Mouse (Mus musculus) neural tube, embryonic 13.5 days (tissue): Measurements from ENCODE around the gene Brca1. TPM values are rescaled to one million over a fixed set of nuclear protein-coding genes. Genes with fewer than 3 reads are reported as not detected.
"Not testable (repeated sequence)": the region's sequence is repeated elsewhere in the genome, so short reads cannot be mapped to it uniquely, and the experiment has no call there.

ENCODE experiments used
- ATAC-seq: fragments of 200-750 bp; cut with Nextera tagmentation; 2 replicates; pipeline ENCODE4 v1.8.0; 2017; ENCODE audit warnings: low read depth, mild to moderate bottlenecking, moderate TSS enrichment, moderate library complexity
- H3K27ac ChIP-seq: fragments of 300-500 bp; sonication (generic); replicated peaks from 2 replicates; pipeline ENCODE4 v1.5.1; 2015; ENCODE audit warnings: moderate library complexity, mild to moderate bottlenecking, inconsistent platforms
- H3K27me3 ChIP-seq: fragments of 300-500 bp; sonication (generic); 2 replicates; pipeline ENCODE4 v1.6.1; 2015; ENCODE audit warnings: mild to moderate bottlenecking, inconsistent platforms
- H3K36me3 ChIP-seq: fragments of 300-500 bp; sonication (generic); 2 replicates; pipeline ENCODE4 v1.6.1; 2015; ENCODE audit warnings: mild to moderate bottlenecking, inconsistent platforms
- H3K4me1 ChIP-seq: fragments of 300-500 bp; sonication (generic); replicated peaks from 2 replicates; pipeline ENCODE4 v1.6.1; 2015; ENCODE audit warnings: inconsistent platforms
- H3K4me2 ChIP-seq: fragments of 300-500 bp; sonication (generic); 2 replicates; pipeline ENCODE4 v1.6.1; 2015; ENCODE audit warnings: inconsistent platforms, mild to moderate bottlenecking, moderate library complexity
- H3K4me3 ChIP-seq: fragments of 300-500 bp; sonication (generic); 2 replicates; pipeline ENCODE4 v1.5.1; 2015; ENCODE audit warnings: mild to moderate bottlenecking, inconsistent platforms
- H3K9ac ChIP-seq: fragments of 300-500 bp; sonication (generic); 2 replicates; pipeline ENCODE4 v1.6.1; 2015; ENCODE audit warnings: moderate library complexity, mild to moderate bottlenecking, inconsistent platforms
- H3K9me3 ChIP-seq: fragments of 300-500 bp; sonication (generic); 2 replicates; pipeline ENCODE4 v1.6.1; 2016; ENCODE audit warnings: inconsistent platforms
- WGBS: fragments of 180-500 bp; shearing (Covaris S2); methylation state at CpG from one replicate; pipeline ENCODE4 v1.1.7; 2015; 5-methylcytosine and 5-hydroxymethylcytosine counted together
- polyA plus RNA-seq: library from polyadenylated mRNA; unstranded; fragments of >200 nt; fragmentation: Nextera tagmentation; extraction: Ambion mirVana; gene quantifications from 2 replicates; pipeline ENCODE4 v1.2.1, GENCODE M21; 2015

The Brca1 gene
- polyA plus RNA-seq, 1 experiment from 2014 or later: 3.0 TPM

DNA sequence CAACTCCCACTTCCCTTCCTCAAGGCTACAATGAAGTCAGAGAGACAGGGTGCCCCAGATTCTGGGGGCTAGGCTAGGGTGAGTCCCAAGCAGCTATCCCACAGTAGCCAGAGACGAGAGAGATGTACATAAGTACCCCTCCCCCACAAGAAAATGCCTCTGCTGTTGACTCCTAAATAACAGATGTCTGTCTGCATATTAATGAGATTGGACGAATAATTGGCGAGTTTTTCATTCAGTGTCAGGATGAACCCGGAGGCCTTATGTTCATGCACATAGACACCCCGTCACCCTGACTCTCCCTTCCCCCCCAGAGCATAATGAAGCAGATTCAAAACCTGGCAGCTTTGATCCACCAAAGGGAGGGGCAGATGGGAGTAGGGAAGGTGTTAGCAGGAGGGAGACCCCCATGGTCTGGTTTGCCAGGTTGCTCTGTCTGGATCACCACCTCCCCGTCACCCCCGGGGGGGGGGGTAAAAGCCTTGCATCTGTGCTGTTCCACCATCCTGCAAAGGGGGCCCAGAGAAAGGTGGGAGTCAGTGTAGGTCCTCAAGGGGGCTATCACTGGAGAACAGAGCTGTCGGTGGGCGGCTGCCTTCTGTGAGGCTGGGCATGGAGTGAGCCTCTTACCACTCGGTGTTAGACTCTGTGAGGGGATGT, 74.1 kb downstream of the Brca1 start:
- no peak overlapping the region for H3K4me3 ChIP-seq
- no peak overlapping the region for H3K4me2 ChIP-seq
- 13% methylated on average over 10 of the region's 10 CpGs for WGBS
- H3K36me3 ChIP-seq: no peaks in the 10 kb centered on the region
- peaks cover 38% of the 10 kb centered on the region for H3K4me1 ChIP-seq
- peak; percentile 79 for ATAC-seq
- no peaks in the 10 kb centered on the region for H3K27me3 ChIP-seq
- no peak overlapping the region for H3K9ac ChIP-seq
- peak overlapping the region; percentile 90 for H3K27ac ChIP-seq
- H3K9me3 ChIP-seq: no peaks in the 10 kb centered on the region

DNA sequence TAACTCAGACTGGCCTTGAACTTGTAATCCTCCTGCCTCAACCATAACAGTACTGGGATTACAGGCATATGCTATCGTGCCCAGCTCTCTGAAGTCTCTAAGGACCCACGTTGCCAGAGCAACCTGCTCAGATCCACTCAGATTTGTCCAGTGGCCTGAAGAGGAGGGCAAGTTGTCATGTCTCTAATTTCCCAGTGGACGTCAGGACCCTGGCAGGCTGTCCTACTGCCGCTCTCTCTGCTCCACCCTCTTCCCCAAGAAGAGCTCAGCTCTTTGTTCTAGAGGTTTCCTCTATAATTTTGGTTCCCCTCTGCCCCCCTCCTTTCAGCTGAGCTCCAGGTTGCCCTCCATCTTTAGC, 74.6 kb downstream of the Brca1 start:
- H3K36me3 ChIP-seq: no peaks in the 10 kb centered on the region
- no peaks in the 10 kb centered on the region for H3K27me3 ChIP-seq
- peaks cover 43% of the 10 kb centered on the region for H3K4me1 ChIP-seq
- H3K27ac ChIP-seq: peak overlapping the region; percentile 90
- no peak overlapping the region for H3K9ac ChIP-seq
- H3K9me3 ChIP-seq: no peaks in the 10 kb centered on the region
- peak; percentile 54 for ATAC-seq
- no peak overlapping the region for H3K4me3 ChIP-seq
- no peak overlapping the region for H3K4me2 ChIP-seq
- 7% methylated on average over 4 of the region's 4 CpGs for WGBS

DNA sequence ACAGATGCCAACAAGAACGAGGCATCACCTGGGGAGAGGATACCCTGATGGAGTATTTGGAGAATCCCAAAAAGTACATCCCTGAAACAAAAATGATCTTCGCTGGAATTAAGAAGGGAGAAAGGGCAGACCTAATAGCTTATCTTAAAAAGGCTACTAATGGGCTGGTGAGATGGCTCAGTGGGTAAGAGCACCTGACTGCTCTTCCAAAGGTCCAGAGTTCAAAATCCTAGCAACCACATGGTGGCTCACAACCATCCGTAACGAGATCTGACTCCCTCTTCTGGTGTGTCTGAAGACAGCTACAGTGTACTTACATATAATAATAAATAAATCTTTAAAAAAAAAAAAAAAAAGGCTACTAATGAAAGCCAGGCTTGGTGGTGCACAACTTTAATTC, 75.4 kb downstream of the Brca1 start:
- 81% methylated on average over 4 of the region's 4 CpGs for WGBS
- not testable (repeated sequence) for H3K9me3 ChIP-seq, H3K36me3 ChIP-seq, H3K9ac ChIP-seq, H3K4me2 ChIP-seq, H3K4me3 ChIP-seq, H3K27ac ChIP-seq, H3K27me3 ChIP-seq, ATAC-seq
- peaks cover 51% of the 10 kb centered on the region for H3K4me1 ChIP-seq

DNA sequence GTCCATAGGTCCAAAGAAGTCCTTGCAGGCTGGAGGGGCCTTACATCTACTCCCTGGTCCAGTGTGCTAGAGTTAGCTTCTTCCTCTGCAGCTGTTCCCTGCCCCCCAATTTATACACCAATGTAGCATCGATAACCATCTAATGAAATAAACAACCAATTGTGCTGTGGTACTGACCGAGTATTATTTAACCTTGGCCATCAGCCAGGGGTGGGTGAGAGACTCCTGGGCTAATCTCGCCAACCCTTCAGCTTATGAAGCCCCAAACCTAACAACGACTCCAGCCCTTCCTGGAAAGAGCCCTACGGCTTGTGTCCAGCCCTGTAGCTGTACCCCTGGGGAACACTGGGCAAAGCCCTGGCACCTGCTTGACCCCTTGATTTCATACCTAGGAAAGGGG, 77.5 kb downstream of the Brca1 start:
- H3K4me1 ChIP-seq: peaks cover 58% of the 10 kb centered on the region
- no peaks in the 10 kb centered on the region for H3K27me3 ChIP-seq
- ATAC-seq: no peak
- H3K36me3 ChIP-seq: peaks cover 17% of the 10 kb centered on the region
- no peak overlapping the region for H3K27ac ChIP-seq
- H3K9me3 ChIP-seq: no peaks in the 10 kb centered on the region
- 64% methylated on average over 5 of the region's 5 CpGs for WGBS
- no peak overlapping the region for H3K9ac ChIP-seq
- H3K4me2 ChIP-seq: no peak overlapping the region
- H3K4me3 ChIP-seq: no peak overlapping the region

DNA sequence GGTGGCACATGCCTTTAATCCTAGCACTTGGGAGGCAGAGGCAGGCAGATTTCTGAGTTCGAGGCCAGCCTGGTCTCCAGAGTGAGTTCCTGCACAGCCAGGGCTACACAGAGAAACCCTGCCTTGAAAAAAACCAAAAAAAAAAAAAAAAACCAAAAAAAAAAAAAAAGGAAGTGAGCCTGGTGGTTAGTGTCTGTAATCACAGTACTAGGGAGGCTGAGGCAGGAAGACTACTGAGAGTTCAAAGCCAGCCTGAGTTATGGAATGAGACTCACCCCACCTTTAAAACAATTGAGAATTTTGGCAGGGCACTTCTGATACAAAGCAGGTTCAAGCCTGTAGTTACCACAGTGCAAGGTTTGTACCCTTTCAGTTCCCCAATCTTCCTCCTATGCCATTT, 78.1 kb downstream of the Brca1 start:
- WGBS: 100% methylated on average over 1 of the region's 1 CpGs
- not testable (repeated sequence) for H3K27ac ChIP-seq, H3K4me3 ChIP-seq, H3K27me3 ChIP-seq, H3K9me3 ChIP-seq, ATAC-seq, H3K4me2 ChIP-seq, H3K9ac ChIP-seq
- Histone ChIP-seq H3K4me1 (peaks cover 58% of the 10 kb centered on the region), H3K36me3 (peaks cover 17% of the 10 kb centered on the region)

DNA sequence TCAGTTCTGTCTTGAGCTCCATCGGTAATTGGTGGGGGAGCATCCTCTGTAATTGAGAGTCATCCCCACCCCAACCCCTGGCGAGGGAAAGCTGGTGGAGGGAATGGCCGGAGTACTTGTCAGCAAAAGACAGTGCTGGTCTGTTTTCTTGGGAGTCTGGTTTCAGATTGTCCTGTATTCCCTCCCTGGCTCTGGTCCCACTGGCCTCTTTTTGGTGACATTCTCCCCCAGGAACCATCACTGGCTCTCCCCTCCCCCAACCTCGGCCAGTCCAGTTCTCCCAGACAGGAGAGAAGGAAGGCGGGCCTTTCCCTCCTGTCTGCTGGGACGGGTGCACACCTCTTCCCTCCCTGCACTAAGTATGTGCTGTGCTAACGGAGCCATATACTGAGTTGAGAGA, 79.4 kb downstream of the Brca1 start:
- H3K9ac ChIP-seq: no peak overlapping the region
- H3K27me3 ChIP-seq: no peaks in the 10 kb centered on the region
- H3K9me3 ChIP-seq: no peaks in the 10 kb centered on the region
- peaks cover 17% of the 10 kb centered on the region for H3K36me3 ChIP-seq
- 47% methylated on average over 7 of the region's 7 CpGs for WGBS
- H3K4me2 ChIP-seq: no peak overlapping the region
- ATAC-seq: no peak
- H3K4me3 ChIP-seq: no peak overlapping the region
- H3K4me1 ChIP-seq: peaks cover 59% of the 10 kb centered on the region
- H3K27ac ChIP-seq: peak overlapping the region; percentile 19; the same call in 1 of the 2 replicates

DNA sequence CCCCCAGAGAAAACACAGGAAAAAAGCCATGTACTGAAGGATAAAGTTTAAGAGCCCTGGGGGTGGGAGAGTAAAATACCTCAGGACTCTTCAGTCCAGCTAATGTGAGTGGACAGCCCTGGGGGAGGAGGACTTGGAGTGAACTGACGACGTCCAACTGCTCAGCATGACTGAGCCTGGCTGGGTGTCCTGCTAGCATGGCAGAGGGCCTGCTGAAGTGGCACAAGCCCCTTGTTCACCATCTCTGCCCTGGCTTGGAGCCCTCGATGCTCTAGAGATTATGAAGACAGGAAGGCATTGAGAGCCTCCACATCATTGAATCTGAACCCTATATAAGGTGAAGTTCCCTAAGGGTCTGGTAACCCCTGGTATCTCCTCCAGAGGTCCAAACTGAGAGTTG, 79.8 kb downstream of the Brca1 start:
- Histone ChIP-seq H3K27me3 (no peaks in the 10 kb centered on the region), H3K27ac (peak overlapping the region; percentile 19; the same call in 1 of the 2 replicates), H3K9me3 (no peaks in the 10 kb centered on the region), H3K9ac (no peak overlapping the region), H3K4me1 (peaks cover 59% of the 10 kb centered on the region), H3K36me3 (peaks cover 17% of the 10 kb centered on the region), H3K4me2 (no peak overlapping the region), H3K4me3 (no peak overlapping the region)
- ATAC-seq: no peak
- 60% methylated on average over 3 of the region's 3 CpGs for WGBS

DNA sequence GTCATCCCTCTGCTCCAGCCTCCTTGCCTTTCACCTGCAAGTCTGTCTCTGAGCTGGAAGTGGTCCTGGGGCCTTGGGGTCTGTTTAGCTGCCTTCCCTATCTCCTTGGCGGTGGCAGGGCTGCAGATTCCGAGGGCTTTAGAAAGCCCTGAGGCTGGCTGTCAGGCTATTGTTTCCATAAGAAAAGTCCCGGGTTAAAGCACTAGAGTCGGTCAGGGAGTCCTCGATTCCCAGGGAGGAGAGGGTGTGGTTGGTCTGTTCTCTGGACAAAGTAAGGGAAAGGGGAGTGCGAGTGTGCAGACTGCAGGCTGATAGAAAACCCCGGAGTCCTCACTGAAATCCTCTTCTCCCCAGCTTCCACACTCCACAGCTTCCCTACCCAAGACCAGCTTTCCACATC, 81.5 kb downstream of the Brca1 start:
- no peaks in the 10 kb centered on the region for H3K27me3 ChIP-seq
- peak overlapping the region; percentile 49; the same call in 1 of the 2 replicates for H3K9ac ChIP-seq
- H3K27ac ChIP-seq: no peak overlapping the region; the same call in 1 of the 2 replicates
- H3K9me3 ChIP-seq: no peaks in the 10 kb centered on the region
- peaks cover 67% of the 10 kb centered on the region for H3K4me1 ChIP-seq
- peaks cover 17% of the 10 kb centered on the region for H3K36me3 ChIP-seq
- 17% methylated on average over 7 of the region's 7 CpGs for WGBS
- no peak for ATAC-seq
- H3K4me2 ChIP-seq: peak overlapping the region; percentile 41
- H3K4me3 ChIP-seq: peak overlapping the region; percentile 3

DNA sequence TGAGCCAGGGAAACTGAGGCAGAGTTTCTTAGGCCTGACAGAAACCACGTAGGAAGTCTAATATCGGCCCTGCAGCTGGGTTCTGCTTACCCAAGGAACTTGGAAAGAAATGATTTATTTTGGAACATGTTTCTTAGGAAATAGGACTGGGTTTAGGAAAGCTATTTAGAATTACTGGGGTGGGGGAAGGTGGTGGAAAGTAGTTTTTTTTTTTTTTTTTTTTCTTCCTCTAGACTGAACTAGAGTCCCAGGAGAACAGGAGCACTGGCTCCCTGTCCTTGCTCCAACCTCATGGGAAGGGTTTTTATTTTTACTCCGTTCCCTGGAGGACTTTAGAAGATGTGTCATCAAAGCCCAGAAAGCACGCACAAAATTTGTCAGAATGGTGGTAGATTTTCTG, 82.6 kb downstream of the Brca1 start:
- peaks cover 17% of the 10 kb centered on the region for H3K36me3 ChIP-seq
- peak overlapping the region; percentile 77 for H3K4me3 ChIP-seq
- no peak overlapping the region for H3K27ac ChIP-seq
- peak overlapping the region; percentile 84 for H3K9ac ChIP-seq
- H3K4me1 ChIP-seq: peaks cover 73% of the 10 kb centered on the region
- peak overlapping the region; percentile 73 for H3K4me2 ChIP-seq
- no peaks in the 10 kb centered on the region for H3K27me3 ChIP-seq
- no peak for ATAC-seq
- 60% methylated on average over 4 of the region's 4 CpGs for WGBS
- no peaks in the 10 kb centered on the region for H3K9me3 ChIP-seq

DNA sequence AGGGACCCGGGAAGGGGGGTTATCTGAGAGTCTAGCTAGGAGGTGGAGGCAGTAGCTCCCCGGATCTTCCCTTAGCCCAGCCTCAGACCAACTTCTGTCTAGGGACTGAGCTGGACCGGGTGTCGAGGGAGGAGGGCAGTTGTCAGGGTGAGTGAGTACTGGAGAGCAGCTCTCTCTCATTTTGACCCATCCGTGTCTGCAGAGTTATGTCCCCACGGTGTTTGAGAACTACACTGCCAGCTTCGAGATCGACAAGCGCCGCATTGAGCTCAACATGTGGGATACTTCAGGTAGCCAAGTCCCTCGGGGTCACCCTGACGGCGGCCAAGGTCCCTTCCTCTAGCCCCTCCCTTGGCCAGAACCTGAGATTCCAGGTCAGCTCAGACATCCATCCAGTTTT, 83.0 kb downstream of the Brca1 start:
- Histone ChIP-seq H3K9ac (peak overlapping the region; percentile 84), H3K27me3 (no peaks in the 10 kb centered on the region), H3K36me3 (peaks cover 17% of the 10 kb centered on the region), H3K9me3 (no peaks in the 10 kb centered on the region), H3K4me3 (peak overlapping the region; percentile 77), H3K27ac (peak overlapping the region; percentile 90; the same call in 1 of the 2 replicates), H3K4me1 (peaks cover 76% of the 10 kb centered on the region), H3K4me2 (peak overlapping the region; percentile 73)
- no peak for ATAC-seq
- WGBS: 5% methylated on average over 13 of the region's 13 CpGs

DNA sequence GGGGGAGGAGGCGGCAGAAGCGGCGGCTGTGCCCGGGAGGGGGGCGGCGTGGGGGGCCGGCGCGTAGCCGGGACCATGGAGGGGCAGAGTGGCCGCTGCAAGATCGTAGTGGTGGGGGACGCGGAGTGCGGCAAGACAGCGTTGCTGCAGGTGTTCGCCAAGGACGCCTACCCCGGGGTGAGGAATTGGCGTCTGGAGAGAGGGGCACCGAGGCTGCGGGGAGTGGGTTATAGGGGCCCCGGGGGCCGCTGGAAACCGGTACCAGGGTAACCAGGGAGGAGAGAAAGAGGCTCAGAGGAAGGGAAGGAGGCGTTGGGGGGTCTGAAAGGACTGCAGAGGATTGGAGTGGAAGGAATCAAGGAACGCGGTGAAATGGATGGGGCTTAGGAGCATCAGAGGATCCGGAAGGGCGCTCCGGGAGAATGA, 83.5 kb downstream of the Brca1 start:
- H3K9ac ChIP-seq: peak overlapping the region; percentile 84
- WGBS: under 1% methylated on average over 29 of the region's 31 CpGs
- peaks cover 17% of the 10 kb centered on the region for H3K36me3 ChIP-seq
- H3K9me3 ChIP-seq: no peaks in the 10 kb centered on the region
- H3K27ac ChIP-seq: peak overlapping the region; percentile 90
- H3K4me2 ChIP-seq: peak overlapping the region; percentile 73
- no peaks in the 10 kb centered on the region for H3K27me3 ChIP-seq
- ATAC-seq: peak; percentile 42
- peaks cover 80% of the 10 kb centered on the region for H3K4me1 ChIP-seq
- peak overlapping the region; percentile 77 for H3K4me3 ChIP-seq

DNA sequence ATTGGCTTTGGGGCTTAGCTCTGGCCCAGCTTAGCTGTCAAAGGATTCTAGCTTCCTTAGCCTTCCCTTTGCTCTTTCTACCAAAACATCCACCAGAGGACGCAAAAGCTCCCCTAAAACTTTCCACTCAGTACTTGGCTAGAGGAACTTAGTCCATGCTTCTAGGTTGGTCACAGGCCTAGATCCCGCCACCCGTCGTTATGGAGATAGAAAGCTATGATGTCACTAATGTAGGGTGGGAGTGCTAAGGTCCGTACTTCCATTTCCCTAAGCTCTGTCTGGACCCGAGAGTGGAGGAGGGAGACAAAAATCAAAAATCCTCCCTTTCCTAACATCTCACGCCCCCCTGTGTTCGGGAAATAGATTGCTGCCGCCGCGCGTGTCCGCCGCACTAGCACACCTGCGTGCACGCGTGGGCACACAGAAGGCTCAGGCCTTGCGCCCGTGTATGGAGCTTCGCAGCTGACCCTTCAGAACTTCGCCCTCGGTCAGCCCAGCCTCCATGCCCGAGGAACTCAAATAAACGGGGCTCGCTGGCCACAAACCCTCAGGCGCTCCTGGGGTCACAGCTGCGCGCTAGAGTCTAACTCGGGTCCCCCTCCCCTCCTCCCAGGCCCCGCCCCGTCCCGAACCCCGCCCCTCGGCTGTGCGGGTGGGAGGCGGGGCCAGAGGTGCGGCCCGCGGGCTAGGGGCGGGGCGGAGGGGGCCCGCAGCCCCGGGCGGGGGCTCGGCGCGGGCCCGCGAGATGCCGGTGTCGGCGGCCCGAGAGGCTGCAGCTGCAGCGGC, 84.1 kb downstream of the Brca1 start:
- Histone ChIP-seq H3K4me2 (peak overlapping the region; percentile 73), H3K4me3 (peak overlapping the region; percentile 77), H3K27me3 (no peaks in the 10 kb centered on the region), H3K9me3 (no peaks in the 10 kb centered on the region), H3K27ac (peak overlapping the region; percentile 90), H3K36me3 (peaks cover 17% of the 10 kb centered on the region), H3K9ac (peak overlapping the region; percentile 84), H3K4me1 (peaks cover 80% of the 10 kb centered on the region)
- peak; percentile 63 for ATAC-seq
- WGBS: under 1% methylated on average over 54 of the region's 54 CpGs
